Mouse (Mus musculus) 3134 (cell line): ENCODE results near the gene Armc6.

Experiments used
- DNase-seq: peaks from one replicate; pipeline ENCODE4 v3.0.0-alpha.2; 2011; ENCODE audit warnings: low spot score; ENCODE audit not compliant: insufficient read length; ENCODE audit errors: extremely low read depth

Armc6 gene

DNA sequence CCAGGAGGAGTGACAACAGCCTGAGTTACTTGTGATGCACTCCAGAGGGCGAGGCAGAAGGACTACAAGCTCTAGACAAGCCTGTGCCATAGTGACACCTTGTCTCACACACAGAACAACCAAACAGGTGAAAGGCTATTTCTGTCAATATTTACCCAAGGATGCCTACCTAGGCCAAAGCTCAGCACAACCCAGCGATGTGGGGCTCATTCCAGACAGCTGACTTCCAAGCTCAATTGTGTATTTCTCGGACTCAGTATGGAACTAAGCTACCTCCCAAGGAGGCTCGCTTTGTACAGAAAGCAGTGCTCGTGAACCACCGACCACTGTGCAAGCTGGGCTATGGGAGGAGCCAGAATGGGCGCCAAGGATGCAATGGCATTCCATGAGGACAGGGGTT lies 36.7 kb downstream of the Armc6 start:
- no peak for DNase-seq

DNA sequence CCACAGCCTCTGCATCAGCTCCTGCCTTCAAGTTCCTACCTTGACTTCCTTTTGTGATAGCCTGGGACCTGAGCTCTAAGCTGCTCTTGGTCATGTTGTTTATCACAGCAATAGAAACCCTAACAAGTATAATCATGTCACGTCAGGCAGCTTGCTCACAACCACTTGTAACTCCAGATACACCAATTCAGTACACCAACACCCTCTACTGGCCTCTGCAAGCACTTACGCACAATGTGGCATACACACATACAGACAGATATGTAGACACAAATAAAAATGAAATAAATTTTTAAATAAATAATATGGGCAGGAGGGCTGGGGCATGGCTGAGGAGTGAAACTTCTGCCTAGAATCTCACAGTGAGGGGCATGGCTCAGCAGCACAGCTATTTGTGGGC lies 38.5 kb downstream of the Armc6 start:
- DNase-seq: no peak

DNA sequence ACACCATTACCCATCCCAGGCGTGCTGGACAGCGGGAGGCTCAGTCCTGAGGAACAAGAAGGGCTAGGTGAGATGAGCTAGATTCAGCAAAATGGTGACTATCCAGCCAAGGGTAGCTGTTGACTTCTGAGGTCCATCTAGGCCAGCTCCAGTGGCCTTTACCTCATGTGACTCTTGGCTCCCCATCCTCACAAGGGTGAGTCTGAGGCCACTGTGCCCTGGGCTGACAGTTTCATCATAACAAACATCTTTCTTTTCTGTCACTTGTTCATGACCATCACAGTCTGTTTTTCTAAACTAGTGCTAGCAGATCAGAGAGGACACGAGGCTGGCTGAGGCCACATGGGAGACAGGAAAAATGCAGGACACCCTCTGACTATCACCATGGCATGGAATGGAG lies 40.1 kb downstream of the Armc6 start:
- DNase-seq: no peak

DNA sequence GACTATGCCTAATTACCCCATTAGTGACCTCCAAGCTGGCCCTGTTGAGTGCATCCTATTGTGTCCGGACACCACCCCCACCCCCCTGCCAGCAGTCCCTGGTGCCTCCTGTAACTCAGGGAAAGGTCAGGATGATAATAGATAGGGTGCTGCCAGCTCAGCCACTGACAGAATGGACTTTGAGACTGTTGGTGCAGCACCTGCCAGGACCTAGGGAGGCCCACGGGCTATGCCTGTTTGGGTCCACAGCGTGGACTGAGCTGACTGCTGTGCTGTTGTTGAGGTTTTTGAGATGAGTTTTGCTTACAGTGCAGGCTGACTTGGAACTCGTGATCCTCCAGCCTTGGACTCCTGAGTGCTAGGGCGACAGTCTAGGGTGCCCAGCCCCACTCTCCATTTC lies 41.0 kb downstream of the Armc6 start:
- DNase-seq: no peak

DNA sequence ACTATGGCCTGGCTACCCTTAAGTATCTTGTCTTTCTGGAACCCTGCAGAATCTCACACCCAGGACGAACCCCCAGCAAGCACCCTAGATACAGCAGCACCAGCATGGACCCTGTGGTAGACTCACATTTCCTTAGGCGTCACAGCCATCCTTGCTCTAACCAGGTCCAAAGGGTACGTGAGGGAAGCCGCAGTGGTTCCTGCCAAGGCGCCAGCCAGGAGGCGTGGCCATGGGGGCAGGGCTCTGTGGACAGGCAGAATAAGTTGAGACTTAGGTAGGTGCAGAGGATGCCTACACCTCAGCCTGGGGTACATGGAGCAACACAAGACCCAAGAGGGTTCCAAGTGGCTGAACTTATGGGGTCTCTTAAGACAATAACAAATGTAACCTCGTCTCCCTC lies 45.6 kb downstream of the Armc6 start:
- DNase-seq: no peak

DNA sequence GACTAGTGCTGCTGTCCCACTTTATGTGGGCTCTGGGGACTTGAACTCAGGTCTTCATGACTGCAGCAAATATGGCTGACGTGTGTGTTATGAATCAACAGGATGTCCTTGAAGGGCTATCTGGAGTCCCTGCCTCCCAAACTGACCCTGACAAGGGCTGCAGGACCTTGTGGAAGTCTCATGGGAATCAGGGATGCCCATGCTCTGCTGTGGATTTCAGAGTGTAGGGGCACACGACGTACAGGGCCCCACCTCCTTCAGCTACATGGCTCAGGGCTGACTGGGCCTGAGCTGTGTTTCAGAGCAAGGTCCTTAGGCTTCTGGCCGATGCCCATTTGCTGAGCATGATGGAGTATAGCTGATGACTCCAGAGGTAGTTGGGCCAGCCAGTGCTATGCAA lies 51.1 kb downstream of the Armc6 start:
- DNase-seq: no peak

DNA sequence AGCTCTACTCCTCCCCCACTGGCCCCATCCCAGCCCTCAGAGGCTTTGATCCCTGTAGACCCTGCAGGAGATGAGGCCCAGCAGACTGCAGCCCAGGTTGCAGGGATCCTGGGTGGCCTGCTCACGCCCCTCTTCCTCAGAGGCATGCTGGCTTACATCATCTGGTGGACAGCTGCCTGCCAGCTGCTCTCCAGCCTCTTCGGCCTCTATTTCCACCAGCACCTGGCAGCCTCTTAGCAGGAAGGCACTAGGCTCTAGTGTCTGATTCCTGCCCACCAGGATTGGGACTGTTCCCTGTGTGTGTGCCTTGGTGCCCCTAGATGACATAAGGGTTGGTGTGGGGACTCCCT lies 52.4 kb downstream of the Armc6 start:
- DNase-seq: no peak

DNA sequence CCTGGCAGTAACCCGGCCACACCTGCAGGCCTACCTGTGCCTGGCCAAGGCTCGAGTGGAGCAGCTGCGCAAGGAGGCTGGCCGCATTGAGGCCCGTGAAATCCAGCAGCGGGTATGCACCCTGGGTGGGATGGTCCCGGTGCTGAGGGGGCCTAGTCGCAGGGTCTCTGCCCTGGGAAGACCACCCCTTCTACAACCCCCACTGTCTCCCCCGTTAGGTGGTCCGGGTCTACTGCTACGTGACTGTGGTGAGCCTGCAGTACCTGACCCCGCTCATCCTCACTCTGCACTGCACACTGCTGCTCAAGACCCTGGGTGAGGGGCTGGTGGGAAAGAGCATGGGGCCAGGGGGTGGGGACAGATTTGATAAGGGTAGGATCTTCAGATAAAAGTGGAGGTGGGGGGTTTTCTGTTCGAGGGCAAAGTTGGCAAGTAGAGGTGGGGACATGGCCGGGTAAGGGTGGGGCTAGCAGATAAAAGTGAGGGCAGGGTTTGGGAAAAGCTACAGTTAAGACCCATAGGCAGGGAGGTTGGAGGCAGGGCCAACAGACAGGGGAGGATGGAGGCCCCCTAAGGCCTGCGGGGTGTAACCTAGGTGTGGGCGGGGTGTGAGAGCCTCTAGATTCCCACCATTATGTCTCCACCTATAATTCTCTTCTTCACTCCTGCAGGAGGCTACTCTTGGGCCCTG lies 52.9 kb downstream of the Armc6 start:
- no peak for DNase-seq

DNA sequence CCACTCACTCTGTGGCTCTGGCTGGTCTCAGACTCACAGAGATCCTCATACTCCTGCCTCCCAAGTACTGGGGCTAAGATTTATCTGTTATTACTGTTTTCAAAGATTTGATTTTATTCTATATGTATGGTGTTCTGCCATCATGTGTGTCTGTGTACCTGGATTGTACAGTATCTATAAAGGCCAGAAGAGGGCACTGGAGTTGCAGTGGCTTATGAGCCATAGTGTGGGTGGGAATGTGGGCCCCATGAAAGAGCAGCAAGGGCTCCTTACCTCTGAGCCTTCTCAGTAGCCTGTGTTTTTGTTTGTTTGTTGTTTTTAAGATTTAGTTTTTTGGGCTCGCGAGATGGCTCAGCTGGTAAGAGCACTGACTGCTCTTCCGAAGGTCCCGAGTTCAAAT lies 55.2 kb downstream of the Armc6 start:
- DNase-seq: no peak

DNA sequence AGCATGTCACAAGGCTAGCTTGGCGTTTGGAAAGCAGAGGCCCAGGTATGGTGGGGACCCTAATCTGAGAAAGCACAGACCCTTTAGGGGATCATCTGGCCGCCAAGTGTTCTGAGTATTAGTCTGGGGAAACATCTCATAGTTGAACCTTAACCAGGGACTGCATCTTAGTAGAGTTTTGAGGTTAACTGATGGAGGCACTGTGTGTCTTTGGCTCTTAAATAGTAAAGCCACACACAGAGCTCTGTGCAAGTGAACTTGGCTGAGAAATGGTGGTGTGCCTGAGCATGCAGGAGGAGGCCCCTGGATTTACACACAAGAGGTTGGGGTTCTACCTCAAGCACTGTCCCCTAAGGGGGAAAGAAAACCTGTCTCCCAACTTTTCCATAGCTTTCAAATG lies 56.0 kb downstream of the Armc6 start:
- no peak for DNase-seq

DNA sequence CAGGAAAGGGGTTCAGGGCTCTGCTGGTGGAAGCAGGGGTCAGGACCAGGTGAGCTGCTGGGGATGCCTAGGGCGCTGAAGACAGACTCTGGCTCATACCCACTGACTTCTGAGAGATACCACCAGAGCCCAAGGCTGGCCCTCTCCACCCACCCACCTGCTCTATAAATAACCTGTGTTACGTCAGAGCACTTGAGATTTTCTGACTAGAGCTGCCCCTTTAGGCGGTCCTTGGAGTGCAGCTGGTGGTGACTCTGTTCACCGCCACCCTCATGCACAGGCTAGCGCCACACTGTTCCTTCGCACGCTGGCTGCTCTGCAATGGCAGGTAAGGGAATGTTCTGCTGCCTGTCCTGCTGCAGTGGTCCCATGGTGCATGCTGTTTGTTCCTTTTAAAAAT lies 60.2 kb downstream of the Armc6 start:
- DNase-seq: no peak

DNA sequence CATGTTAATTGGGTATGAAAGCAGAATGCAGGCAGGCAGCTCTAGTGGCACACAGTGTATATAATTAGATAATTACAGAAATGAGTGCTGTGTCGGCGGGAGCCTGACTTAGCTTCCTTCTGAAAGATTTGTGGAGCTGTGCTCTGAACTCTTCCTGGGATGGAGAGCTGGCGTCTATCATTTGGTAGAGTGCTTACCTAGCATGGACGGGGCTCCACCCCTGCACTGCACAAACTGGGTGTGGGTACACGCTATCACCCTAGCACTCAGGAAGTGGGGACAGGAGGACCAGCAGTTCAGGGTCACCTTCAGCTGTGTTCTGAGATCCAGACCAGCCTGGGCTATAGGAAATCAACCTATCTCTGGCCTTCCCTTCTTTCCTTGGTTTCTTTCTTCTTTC lies 60.9 kb downstream of the Armc6 start:
- DNase-seq: no peak

DNA sequence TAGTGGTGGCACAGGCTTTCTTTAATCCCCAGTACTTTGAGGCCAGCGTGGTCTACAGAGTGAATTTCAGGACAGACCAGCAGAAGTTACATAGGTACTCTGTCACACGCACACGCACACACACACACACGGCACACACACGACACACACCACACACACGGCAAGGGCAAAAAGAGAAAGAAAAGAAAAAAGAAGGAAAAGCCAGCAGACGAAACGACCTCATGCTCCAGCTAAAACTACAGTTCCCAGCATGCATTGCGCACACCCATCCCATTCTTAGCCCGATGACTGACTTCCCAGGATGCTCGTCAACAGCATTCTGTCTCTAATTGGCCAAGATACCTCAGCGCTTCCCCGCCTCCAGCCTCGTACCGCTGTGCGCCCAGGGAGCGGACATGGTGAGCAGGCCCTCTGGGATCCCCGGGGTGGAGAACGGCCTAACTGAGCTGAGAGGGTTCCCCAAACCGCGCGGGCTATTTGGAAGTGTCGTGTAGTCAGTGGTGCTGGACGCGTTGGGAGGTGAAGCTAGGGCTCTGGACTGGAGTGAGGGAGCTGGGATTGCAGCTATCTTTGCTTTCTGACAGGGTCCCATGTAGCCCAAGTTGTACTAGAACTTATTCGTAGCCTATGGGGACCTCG lies 62.1 kb downstream of the Armc6 start, which contains the start of gene Tmem161a:
Gene Tmem161a, plus strand, starts transcription at position 314 of the 639 bp plus-strand sequence.
- peak; percentile 88 for DNase-seq

DNA sequence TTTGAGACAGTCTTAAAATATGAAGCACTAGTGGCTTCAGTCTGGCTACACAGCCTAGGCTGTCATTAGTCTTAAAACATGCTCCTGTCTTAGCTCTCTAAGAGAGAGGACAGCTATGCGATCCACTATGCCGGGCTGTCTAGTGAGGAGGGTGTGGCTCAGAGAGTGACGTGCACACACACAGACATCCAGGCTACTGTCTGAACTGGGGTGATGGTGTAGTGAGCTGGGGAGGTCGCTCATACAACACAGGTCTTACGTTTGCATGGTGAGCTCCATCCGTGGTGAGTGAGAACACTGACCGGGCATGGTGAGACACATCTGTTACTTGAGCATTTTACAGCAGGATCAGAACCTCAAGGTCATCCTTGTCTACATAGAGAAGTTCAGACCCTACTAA lies 63.0 kb downstream of the Armc6 start:
- no peak for DNase-seq

DNA sequence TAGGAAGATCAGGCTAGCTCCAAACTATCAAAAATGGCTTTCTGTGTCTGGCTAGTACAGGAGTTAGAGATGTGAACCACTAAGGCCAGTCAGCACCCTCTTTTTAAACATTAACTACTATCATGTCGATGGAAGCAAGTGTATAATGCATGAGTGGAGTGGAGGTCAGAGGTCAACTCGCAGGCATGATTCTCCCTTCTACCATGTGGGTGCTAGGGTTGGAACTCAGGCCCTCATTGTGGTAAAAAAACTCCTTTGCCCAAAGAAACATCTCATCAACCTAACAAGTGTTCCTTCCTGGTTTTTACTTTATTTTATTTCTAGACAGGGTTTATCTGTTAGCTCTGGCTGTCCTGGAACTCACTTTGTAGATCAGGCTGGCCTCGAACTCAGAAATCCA lies 63.5 kb downstream of the Armc6 start:
- DNase-seq: no peak
